In genomic region chr5:131013101-131013500, GRCm38 (mm10) we compare ENCODE assay signal across 22 mouse cellular contexts.
"Had no signal": no experiment of that assay in that cellular context is flagged by ENCODE, and none has a peak within 500 bp of the region (broad histone marks: within the 10 kb centered on the region; RNA-seq: fewer than 3 reads in every experiment).

No protein-coding gene starts in this region.

- H3K27me3 ChIP-seq: limb, embryonic 13.5 days; liver, embryonic 12.5 days; liver, embryonic 15.5 days; lung, embryonic 15.5 days; megakaryocyte, embryonic 14.5 days; neural tube, embryonic 13.5 days had no signal

- ATAC-seq: liver, embryonic 12.5 days; midbrain, embryonic 16.5 days had no signal

- H3K4me1 ChIP-seq: limb, embryonic 10.5 days; limb, embryonic 13.5 days; liver, embryonic 12.5 days; liver, embryonic 15.5 days; lung, embryonic 15.5 days; megakaryocyte, embryonic 14.5 days; midbrain, embryonic 12.5 days had no signal

- H3K4me3 ChIP-seq: limb, embryonic 10.5 days; limb, embryonic 13.5 days; liver, embryonic 12.5 days; liver, embryonic 15.5 days; lung, embryonic 15.5 days; megakaryocyte, embryonic 14.5 days; midbrain, embryonic 12.5 days; myocyte; neural tube, embryonic 13.5 days had no signal

- H3K27ac ChIP-seq: limb, embryonic 10.5 days; limb, embryonic 13.5 days; liver, embryonic 12.5 days; liver, embryonic 15.5 days; lung, embryonic 15.5 days; midbrain, embryonic 12.5 days; neural tube, embryonic 13.5 days; stomach, postnatal 0 days had no signal

- H3K9ac ChIP-seq: limb, embryonic 13.5 days; liver, embryonic 12.5 days; liver, embryonic 15.5 days; lung, embryonic 15.5 days; midbrain, embryonic 12.5 days; neural tube, embryonic 13.5 days had no signal

- DNase-seq: kidney, adult 2 months; kidney, postnatal 10 days; kidney, postnatal 36 days; layer of hippocampus, adult 9-11 months; liver; lung, adult 18-20 months; lung, postnatal 10 days; lung, postnatal 36 days; thymus, adult 2 months; thymus, postnatal 14 days; thymus, postnatal 4 days had no signal

- H3K9me3 ChIP-seq: limb, embryonic 10.5 days; limb, embryonic 13.5 days; liver, embryonic 15.5 days; lung, embryonic 15.5 days; midbrain, embryonic 12.5 days; neural tube, embryonic 13.5 days had no signal

- H3K36me3 ChIP-seq: limb, embryonic 10.5 days; limb, embryonic 13.5 days; liver, embryonic 12.5 days; liver, embryonic 15.5 days; lung, embryonic 15.5 days; midbrain, embryonic 12.5 days; neural tube, embryonic 13.5 days had no signal

- H3K4me2 ChIP-seq: limb, embryonic 13.5 days; liver, embryonic 12.5 days; liver, embryonic 15.5 days; lung, embryonic 15.5 days; midbrain, embryonic 12.5 days; neural tube, embryonic 13.5 days had no signal
